Mouse (Mus musculus) cerebellum, adult 8-10 months (tissue): ENCODE data around the gene Zscan29.

Experiments used
- DNase-seq: peaks from one replicate; pipeline ENCODE4 v3.0.0; 2022

Gene Zscan29

GRCm38 (mm10) chr2:121170980-121171742 is at the start of gene Zscan29:
TSS of gene Zscan29 (minus strand) at chr2:121171125.
- peak; percentile 83 for DNase-seq

- DNase-seq, result no peak
Observed at GRCm38 (mm10) chr2:121219994-121220393, 49.1 kb upstream of the Zscan29 start.

- DNase-seq, result no peak
Observed at GRCm38 (mm10) chr2:121219177-121219576, 48.3 kb upstream of the Zscan29 start.

GRCm38 (mm10) chr2:121214491-121214890 is 43.6 kb upstream of the Zscan29 start:
- no peak for DNase-seq

- DNase-seq, result no peak
Observed at GRCm38 (mm10) chr2:121206541-121206940, 35.6 kb upstream of the Zscan29 start.

DNA sequence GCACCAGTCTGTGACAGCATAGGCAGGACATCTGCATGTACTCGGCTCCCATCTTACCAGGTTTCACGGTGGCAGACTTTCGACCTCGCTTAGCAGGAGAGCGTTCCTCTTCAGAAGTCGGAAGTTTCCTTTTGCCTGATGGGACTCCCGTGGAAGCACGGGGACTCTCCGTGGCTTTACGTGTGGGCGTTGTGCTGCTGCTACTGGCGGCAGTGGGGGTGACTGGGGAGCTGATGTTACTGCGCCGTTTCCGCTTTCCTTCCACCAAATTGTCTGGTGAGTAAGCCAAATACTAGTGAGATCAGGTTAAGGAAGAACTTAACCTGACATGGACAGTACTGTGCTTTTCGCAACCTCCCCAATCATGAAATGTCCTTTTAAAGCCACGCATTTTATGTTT is 33.4 kb upstream of the Zscan29 start:
- DNase-seq, result no peak

GRCm38 (mm10) chr2:121195466-121195865 is 24.5 kb upstream of the Zscan29 start:
- no peak for DNase-seq

DNA sequence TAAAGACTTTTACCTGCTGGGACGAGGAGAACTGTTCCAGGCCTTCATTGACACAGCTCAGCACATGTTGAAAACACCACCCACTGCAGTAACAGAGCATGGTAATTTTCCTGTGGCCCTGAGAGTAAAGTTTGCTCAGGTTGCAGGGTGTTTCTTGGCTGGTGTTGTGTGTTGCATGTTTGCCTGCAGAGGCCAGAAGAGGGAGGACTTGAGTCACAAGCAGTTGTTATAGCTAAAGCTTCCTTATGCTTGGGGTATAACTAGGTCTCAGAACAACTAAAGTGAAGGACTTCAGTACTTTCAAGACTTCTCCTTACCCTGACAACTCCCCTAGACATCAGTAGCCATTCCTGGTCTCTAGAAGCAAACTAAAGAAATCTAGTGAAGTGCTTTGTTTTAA is 17.6 kb upstream of the Zscan29 start:
- no peak for DNase-seq

DNA sequence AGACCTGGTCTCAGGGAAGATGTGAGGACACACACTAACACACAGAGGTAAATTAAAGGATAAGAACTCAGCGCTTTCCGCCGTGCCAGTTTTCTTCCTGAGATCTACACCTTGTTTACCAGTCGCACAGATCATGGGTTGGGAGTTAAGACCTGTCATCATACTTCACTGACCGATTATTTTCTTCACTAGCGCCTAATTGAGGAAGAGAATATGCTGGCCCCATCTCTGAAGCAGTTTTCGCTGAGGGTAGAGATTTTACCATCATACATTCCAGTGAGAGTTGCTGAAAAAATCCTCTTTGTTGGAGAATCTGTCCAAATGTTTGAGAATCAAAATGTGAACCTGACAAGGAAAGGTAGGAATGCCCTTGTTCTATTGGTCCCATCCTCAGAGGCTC is 13.2 kb upstream of the Zscan29 start:
- DNase-seq, result no peak

GRCm38 (mm10) chr2:121183431-121183830 is 12.5 kb upstream of the Zscan29 start:
- DNase-seq, result peak; percentile 79

GRCm38 (mm10) chr2:121178828-121179479 is 8.0 kb upstream of the Zscan29 start:
- no peak for DNase-seq

- peak; percentile 43 for DNase-seq
Observed at GRCm38 (mm10) chr2:121170481-121170971, 399 bp downstream of the Zscan29 start, which contains the start of gene Tubgcp4. TSS of gene Tubgcp4 (plus strand) at chr2:121170654.

DNA sequence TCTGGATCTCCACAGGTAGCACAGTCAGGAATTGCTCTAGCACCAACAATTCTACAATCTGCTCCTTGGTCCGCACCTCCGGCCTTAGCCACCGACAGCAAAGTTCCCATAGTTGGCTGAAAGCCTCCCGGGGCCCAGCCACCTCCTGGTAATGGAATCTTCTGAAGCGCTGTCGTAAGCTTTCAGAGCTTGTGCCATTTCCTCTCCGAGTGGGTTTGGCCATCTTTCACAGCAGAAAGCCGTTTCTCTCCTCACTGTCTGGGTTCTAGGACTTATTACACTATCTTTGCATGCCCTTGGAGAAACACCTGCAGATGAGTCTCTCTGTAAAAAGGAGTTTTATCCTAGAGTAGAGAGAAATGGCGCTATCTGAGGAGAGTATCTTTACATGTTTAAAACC is 1.0 kb downstream of the Zscan29 start:
- peak; percentile 28 for DNase-seq

- no peak for DNase-seq
Observed at GRCm38 (mm10) chr2:121169173-121169572, 1.8 kb downstream of the Zscan29 start.

DNA sequence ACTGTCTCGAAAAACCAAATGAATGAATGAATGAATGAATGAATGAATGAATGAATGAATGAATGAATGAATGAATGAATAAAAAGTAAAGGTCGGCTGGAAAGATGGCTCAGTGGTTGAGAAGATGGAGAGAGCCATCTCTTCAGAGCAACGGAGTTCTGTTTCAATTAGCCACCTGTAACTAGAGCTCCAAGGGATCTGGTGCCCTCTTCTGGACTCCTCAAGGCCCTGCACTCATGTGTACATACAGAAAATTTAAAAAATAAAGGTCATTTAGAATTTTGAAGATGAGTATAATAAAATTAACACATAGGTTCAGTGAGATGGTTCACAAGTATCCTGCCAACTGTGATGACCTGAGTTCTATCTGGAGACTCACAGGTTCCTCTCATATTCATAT is 17.8 kb downstream of the Zscan29 start:
- no peak for DNase-seq

- no peak for DNase-seq
Observed at GRCm38 (mm10) chr2:121149679-121150078, 21.2 kb downstream of the Zscan29 start.

DNA sequence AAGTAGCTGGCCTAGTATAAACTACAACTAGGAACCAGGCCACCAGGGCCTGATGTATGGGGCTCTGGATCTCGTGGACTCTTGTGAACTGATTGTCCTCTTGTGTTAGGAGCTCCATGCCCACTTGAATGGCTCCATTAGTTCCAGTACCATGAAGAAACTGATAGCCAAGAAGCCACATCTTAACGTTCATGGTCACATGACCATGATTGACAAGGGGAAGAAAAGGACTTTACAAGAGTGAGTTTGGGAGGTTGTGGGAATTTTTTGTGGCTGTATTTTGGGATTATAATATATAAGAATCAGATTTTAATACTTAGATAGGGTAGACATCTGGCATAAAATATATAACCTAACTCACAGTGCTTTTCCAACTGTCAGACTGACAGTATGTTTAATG is 28.5 kb downstream of the Zscan29 start:
- no peak for DNase-seq

- peak; percentile 9 for DNase-seq
Observed at GRCm38 (mm10) chr2:121141216-121142035, 29.5 kb downstream of the Zscan29 start.

DNA sequence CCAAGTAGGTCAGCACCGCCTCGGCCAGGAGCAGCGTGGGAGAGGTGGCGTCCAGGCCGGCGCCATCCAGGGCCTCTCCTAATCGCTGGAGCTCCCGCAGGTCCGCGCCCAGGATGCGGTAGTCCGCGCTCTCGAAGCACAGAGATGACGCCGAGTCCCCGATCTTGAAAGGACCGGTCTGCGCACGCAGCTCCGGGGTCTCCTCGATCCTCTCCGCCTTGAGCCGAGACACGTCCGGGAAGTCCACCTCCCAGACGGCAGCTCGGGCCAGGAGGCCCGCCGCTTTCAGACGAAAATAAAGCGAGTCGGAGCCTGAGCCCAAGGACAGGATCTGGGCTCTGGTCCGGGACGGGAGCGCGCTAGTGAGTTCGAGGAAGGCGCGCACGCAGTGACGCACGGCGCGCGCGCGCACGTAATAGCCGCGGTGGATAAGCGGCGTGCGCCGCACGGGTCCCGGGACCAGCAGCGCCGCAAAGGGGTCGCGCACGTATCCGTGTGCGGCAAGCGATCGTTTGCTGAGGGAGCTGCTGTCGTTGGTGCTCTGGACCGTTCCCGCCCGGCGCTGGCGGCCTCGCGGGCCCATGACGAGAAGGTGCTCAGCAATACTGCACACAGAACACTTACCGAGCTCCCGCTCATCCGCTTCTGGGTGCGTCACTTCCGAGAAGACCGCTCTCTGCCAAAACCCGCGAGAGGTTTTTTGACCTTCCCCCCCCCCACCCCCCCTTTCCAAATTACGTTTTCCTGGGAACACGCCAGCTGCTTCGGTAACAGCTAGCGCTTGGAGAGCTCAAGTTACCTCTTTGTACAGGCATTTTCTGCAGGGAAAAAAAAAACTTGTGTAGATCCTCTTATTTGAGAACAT is 30.7 kb downstream of the Zscan29 start, which contains the start of the genes Adal and Lcmt2:
Adal (plus strand) TSS at position 411 of the 865 bp plus-strand sequence.
Lcmt2 (minus strand) TSS at position 636 of the 865 bp plus-strand sequence.
- peak; percentile 94 for DNase-seq

DNA sequence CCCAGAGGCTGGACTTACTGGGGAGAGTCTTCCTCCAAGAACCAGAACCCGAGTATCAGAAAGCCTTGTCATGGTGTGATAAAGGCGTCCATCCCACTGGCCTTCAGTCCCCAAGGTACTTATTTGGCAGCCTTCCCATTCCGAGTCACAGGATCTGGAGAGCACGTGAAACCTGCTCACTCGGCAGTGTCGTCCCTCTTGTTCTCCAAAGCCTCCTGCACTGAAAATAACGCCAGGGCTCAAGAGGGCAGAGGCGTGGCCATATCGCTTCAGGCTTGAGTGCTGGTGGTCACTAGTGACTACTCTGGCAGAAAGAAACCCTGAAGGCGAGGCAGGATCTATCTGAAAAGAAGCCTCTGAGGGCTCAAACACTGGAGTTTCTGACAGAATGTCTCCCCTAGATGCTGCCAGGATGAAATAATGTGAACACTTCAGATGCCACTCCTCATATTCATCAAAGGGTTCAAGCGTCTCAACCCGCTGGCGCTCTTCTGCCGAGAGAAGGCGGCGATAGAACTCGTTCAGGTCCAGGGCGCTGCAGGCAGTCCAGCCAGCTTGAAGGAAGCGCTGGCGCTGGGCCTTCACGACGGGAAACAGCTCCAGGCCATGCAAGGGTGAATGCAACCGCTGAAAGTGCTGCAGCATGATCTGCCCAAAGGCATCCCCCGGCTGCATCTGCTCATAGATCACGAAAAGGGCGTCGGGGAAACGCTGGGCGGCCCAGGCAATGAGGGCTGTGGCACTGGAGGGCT is 31.5 kb downstream of the Zscan29 start:
- peak; percentile 45 for DNase-seq

DNA sequence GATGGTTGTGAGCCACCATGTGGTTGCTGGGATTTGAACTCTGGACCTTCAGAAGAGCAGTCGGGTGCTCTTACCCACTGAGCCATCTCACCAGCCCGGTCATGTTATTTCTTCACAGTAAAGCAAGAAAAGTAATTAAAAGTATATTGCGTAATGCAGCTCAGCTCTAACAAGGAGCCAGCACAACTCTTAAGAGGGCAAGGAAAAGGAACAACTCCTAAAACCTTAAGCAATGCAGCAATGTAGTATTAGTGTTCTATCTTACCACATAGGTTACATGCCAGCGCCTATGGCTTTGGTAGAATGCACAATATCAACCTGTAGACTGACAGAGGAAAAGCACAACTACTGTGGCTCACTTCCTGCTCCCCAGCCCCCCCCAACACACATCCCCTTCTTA is 33.6 kb downstream of the Zscan29 start:
- DNase-seq, result no peak
